9 mouse cellular contexts compared by ENCODE assay signal in the genomic region with DNA sequence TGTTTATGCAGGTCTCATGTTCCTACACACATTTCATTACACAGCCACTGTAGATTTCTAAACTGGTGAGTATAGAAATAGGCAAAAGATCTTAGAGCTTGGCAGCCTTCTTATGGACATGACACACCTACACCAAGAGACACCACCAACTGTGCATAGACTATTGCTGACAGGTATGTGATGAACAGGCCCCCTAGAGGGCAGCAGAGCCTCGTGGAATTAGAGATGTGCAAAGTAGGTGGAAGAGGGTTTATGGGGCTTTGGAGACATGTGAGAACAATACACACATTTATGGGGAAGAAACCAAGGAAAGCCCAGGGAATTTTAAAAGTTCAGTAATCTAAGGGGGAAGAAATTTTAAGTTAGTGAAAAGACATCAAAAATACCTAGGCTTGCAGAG.
DNase-seq lines count a peak whose midpoint lies in the region; ATAC-seq and TF ChIP-seq lines count a peak whose summit lies in the region.
"Had no signal": no experiment of that assay in that cellular context is flagged by ENCODE, and none has a peak within 500 bp of the region (broad histone marks: within the 10 kb centered on the region; RNA-seq: fewer than 3 reads in every experiment).

No protein-coding gene starts in this region.

- H3K4me3 ChIP-seq in neural tube, embryonic 15.5 days (replicated peaks), result no peak overlapping the region
- no peak overlapping the region for H3K4me3 ChIP-seq in limb, embryonic 14.5 days (replicated peaks; ENCODE audit: low read length)
- no peak overlapping the region for H3K4me3 ChIP-seq in neural tube, embryonic 14.5 days (ENCODE audit: low read depth, low read length)
- no peak overlapping the region for H3K4me3 ChIP-seq in testis, adult 2 months (ENCODE audit: control insufficient read depth, low read depth, low read length)
- H3K4me3 ChIP-seq: neural tube, embryonic 13.5 days had no signal

- TF ChIP-seq POLR2A in limb, embryonic 14.5 days (IDR thresholded peaks at IDR 0.05; ENCODE audit: borderline replicate concordance, extremely low read depth, insufficient read depth, insufficient read length), result no peak
- no peak for TF ChIP-seq POLR2A in testis, adult 2 months (IDR thresholded peaks at IDR 0.05; ENCODE audit: control insufficient read depth, low read depth, low read length)

- no peak for ATAC-seq in neural tube, embryonic 15.5 days (ENCODE audit: low FRiP score)
- peak; percentile 50; the same call in 1 of the 2 replicates for ATAC-seq in limb, embryonic 14.5 days (ENCODE audit: low FRiP score, low read depth)
- ATAC-seq in neural tube, embryonic 14.5 days (ENCODE audit: low read depth), result peak; percentile 68; the same call in 1 of the 2 replicates

- WGBS in neural tube, embryonic 15.5 days, result 6% methylated on average over 1 of the region's 1 CpGs
- WGBS in limb, embryonic 14.5 days, result 3% methylated on average over 1 of the region's 1 CpGs
- WGBS in neural tube, embryonic 14.5 days, result 7% methylated on average over 1 of the region's 1 CpGs

- H3K4me2 ChIP-seq in neural tube, embryonic 15.5 days, result no peak overlapping the region
- H3K4me2 ChIP-seq in limb, embryonic 14.5 days (replicated peaks; ENCODE audit: low read depth, low read length, severe bottlenecking), result no peak overlapping the region
- H3K4me2 ChIP-seq in neural tube, embryonic 14.5 days (ENCODE audit: low read depth, low read length), result no peak overlapping the region
- H3K4me2 ChIP-seq: neural tube, embryonic 13.5 days had no signal

- no peaks in the 10 kb centered on the region for H3K36me3 ChIP-seq in neural tube, embryonic 15.5 days
- no peaks in the 10 kb centered on the region for H3K36me3 ChIP-seq in limb, embryonic 14.5 days (ENCODE audit: control insufficient read depth, insufficient read depth, low read length)
- H3K36me3 ChIP-seq in neural tube, embryonic 14.5 days (ENCODE audit: control insufficient read depth, insufficient read depth, low read length), result no peaks in the 10 kb centered on the region
- no peaks in the 10 kb centered on the region for H3K36me3 ChIP-seq in testis, adult 2 months (ENCODE audit: control insufficient read depth, insufficient read depth, low read length)
- H3K36me3 ChIP-seq: neural tube, embryonic 13.5 days had no signal

- no peaks in the 10 kb centered on the region for H3K4me1 ChIP-seq in neural tube, embryonic 15.5 days
- H3K4me1 ChIP-seq in limb, embryonic 14.5 days (ENCODE audit: control insufficient read depth, insufficient read depth, low read length), result no peaks in the 10 kb centered on the region
- no peaks in the 10 kb centered on the region for H3K4me1 ChIP-seq in neural tube, embryonic 14.5 days (ENCODE audit: control insufficient read depth, insufficient read depth, low read length)
- H3K4me1 ChIP-seq in testis, adult 2 months (ENCODE audit: control insufficient read depth, insufficient read depth, low read length), result no peaks in the 10 kb centered on the region
- H3K4me1 ChIP-seq: neural tube, embryonic 13.5 days had no signal

- no peaks in the 10 kb centered on the region for H3K27me3 ChIP-seq in neural tube, embryonic 15.5 days (replicated peaks)
- no peaks in the 10 kb centered on the region for H3K27me3 ChIP-seq in limb, embryonic 14.5 days (ENCODE audit: control insufficient read depth, insufficient read depth, low read length)
- no peaks in the 10 kb centered on the region for H3K27me3 ChIP-seq in neural tube, embryonic 14.5 days (ENCODE audit: control insufficient read depth, insufficient read depth, low read length)
- no peaks in the 10 kb centered on the region for H3K27me3 ChIP-seq in testis, adult 2 months (ENCODE audit: control insufficient read depth, insufficient read depth, low read length)
- H3K27me3 ChIP-seq: neural tube, embryonic 13.5 days had no signal

- DNase-seq in neural tube, embryonic 10.5 days (ENCODE audit: extremely low spot score, low spot score), result peak; percentile 47
- DNase-seq in cerebellum, postnatal 36 days, result peak; percentile 9 to 29
- DNase-seq in gastrocnemius, adult 8-10 months (ENCODE audit: low spot score in 2 of 2), result peak; percentile 10
- peak; percentile 61 for DNase-seq in kidney, adult 18-20 months
- peak; percentile 77 for DNase-seq in limb, embryonic 14.5 days (ENCODE audit: low spot score)

- no peak overlapping the region for H3K9ac ChIP-seq in neural tube, embryonic 15.5 days (replicated peaks)
- no peak overlapping the region for H3K9ac ChIP-seq in limb, embryonic 14.5 days (ENCODE audit: low read depth, low read length, severe bottlenecking)
- H3K9ac ChIP-seq in neural tube, embryonic 14.5 days (replicated peaks; ENCODE audit: low read depth, low read length), result no peak overlapping the region
- H3K9ac ChIP-seq: neural tube, embryonic 13.5 days had no signal

- TF ChIP-seq CTCF in testis, adult 2 months (IDR thresholded peaks at IDR 0.05; ENCODE audit: control insufficient read depth, insufficient read depth, insufficient replicate concordance, low read depth, low read length), result peak; percentile 20; the same call in 1 of the 2 replicates

- no peaks in the 10 kb centered on the region for H3K9me3 ChIP-seq in neural tube, embryonic 15.5 days (replicated peaks)
- no peaks in the 10 kb centered on the region for H3K9me3 ChIP-seq in limb, embryonic 14.5 days (ENCODE audit: control insufficient read depth, low read length)
- H3K9me3 ChIP-seq in neural tube, embryonic 14.5 days (ENCODE audit: control insufficient read depth, low read length), result no peaks in the 10 kb centered on the region
- H3K9me3 ChIP-seq: neural tube, embryonic 13.5 days had no signal

- no peak overlapping the region for H3K27ac ChIP-seq in neural tube, embryonic 15.5 days (replicated peaks)
- H3K27ac ChIP-seq in limb, embryonic 14.5 days (replicated peaks; ENCODE audit: low read depth, low read length), result no peak overlapping the region
- no peak overlapping the region for H3K27ac ChIP-seq in neural tube, embryonic 14.5 days (ENCODE audit: low read depth, low read length)
- no peak overlapping the region for H3K27ac ChIP-seq in testis, adult 2 months (ENCODE audit: control insufficient read depth, insufficient read depth, low read depth, low read length)
- H3K27ac ChIP-seq: neural tube, embryonic 13.5 days had no signal

Comparison
In these comparisons a context has a peak if more than half of its experiments do, and no peak if none do; other contexts are left out.
1. DNase-seq: peak in every context shown above with its lines; median percentile 77 in limb, embryonic 14.5 days; 61 in kidney, adult 18-20 months; 47 in neural tube, embryonic 10.5 days; 19 in cerebellum, postnatal 36 days; 10 in gastrocnemius, adult 8-10 months.